Mouse (Mus musculus): ENCODE measurements at regions not wholly inside any gene's neighbourhood (a gene's known extent, or its start where the extent isn't known, plus 50 kb on each side); places are given as distances from the start of the nearest gene placed in this dataset.

DNA sequence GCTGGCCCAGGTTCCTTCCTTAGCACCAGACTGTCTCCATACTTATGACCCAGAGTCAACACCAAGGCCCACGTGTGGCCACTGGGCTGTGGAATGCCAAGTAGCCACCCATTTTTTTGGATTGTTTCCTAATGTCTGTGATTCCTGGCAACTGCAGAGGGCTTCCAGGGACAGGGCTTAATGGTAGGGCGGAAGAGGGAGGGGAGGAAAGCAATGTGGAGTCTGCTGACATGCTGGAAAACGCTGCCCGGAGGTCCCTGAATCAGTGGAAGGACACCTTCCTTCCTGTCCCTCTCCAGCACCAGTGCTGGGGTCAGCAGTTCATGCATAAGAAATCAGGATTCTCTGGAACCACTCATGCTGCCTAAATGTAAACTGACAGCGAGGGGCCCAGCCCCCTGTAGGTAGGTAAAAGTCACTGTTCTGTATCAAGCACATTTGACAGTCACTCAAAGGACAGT, 90.8 kb downstream of the Iyd start:
- no peak overlapping the region for H3K27ac ChIP-seq (replicated peaks; ENCODE audit: low read depth, low read length)
- no peaks in the 10 kb centered on the region for H3K4me1 ChIP-seq (ENCODE audit: control insufficient read depth, insufficient read depth, low read length)
- DNase-seq, result no peak
- WGBS, result 69% methylated on average over 5 of the region's 5 CpGs
- no peak overlapping the region for H3K9ac ChIP-seq (replicated peaks; ENCODE audit: low read length)
- no peaks in the 10 kb centered on the region for H3K9me3 ChIP-seq (ENCODE audit: control insufficient read depth, low read length)
- no peak for ATAC-seq (ENCODE audit: low FRiP score, low TSS enrichment)
- H3K36me3 ChIP-seq (ENCODE audit: control insufficient read depth, insufficient read depth, low read length), result no peaks in the 10 kb centered on the region
- H3K27me3 ChIP-seq (ENCODE audit: control insufficient read depth, insufficient read depth, low read length), result no peaks in the 10 kb centered on the region
- no peak overlapping the region for H3K4me3 ChIP-seq (replicated peaks; ENCODE audit: low read depth, low read length)
- no peak overlapping the region for H3K4me2 ChIP-seq (ENCODE audit: low read length)

DNA sequence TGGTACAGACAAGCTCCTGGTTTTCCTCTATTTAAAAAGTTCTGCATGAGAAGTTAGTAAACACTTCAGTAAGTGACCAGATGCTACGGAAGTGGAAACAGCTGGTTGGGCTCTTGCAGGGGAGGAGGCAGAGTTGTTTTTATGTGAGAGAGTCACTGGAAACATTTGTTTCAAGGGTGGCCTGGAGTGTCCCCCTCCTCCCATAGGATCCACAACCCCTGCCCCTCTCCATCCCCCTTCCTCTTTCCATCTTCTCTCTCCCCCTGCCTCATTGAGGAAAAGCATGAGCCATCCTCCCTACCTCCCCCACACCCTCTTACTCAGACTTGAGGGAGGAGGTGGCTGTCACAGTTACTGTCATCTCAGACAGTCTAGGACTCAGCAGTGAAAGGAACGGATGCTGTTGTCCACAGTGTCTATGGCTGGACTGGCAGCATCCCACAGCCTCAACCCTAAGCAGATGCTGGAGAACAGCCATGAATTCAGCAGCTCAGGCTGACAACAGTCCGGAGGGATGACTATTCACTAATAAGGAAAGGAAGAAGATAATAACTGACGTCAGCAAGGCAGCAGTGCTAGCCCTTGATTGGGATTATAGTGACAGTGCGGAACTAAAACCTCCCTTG, 93.9 kb downstream of the Iyd start:
- Histone ChIP-seq H3K27ac (replicated peaks; ENCODE audit: low read depth, low read length) (no peak overlapping the region), H3K4me1 (ENCODE audit: control insufficient read depth, insufficient read depth, low read length) (no peaks in the 10 kb centered on the region), H3K9me3 (ENCODE audit: control insufficient read depth, low read length) (no peaks in the 10 kb centered on the region), H3K27me3 (ENCODE audit: control insufficient read depth, insufficient read depth, low read length) (no peaks in the 10 kb centered on the region), H3K36me3 (ENCODE audit: control insufficient read depth, insufficient read depth, low read length) (no peaks in the 10 kb centered on the region), H3K9ac (replicated peaks; ENCODE audit: low read length) (no peak overlapping the region), H3K4me3 (replicated peaks; ENCODE audit: low read depth, low read length) (no peak overlapping the region), H3K4me2 (ENCODE audit: low read length) (no peak overlapping the region)
- peak; percentile 12 for DNase-seq
- no peak for ATAC-seq (ENCODE audit: low FRiP score, low TSS enrichment)
- 47% methylated on average over 5 of the region's 5 CpGs for WGBS

DNA sequence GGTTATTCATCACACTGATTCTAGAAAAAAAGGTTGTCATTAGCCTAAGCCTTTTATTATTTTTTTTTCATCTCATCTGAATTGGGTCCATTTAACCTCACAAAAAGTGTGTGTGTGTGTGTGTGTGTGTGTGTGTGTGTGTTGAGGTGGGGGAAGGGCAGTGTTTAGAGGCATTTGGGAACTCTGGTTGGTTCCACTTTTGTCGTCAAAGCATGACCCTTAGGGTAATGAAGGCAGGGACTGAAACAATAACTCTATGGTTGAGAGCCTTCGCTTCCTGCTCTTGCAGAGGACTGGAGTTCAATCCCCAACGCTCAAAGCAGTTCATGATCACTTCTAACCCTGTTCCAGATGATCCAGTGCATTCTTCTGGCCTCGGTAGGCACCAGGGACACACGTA, 96.1 kb upstream of the Plekhg1 start:
- 68% methylated on average over 5 of the region's 5 CpGs for WGBS

DNA sequence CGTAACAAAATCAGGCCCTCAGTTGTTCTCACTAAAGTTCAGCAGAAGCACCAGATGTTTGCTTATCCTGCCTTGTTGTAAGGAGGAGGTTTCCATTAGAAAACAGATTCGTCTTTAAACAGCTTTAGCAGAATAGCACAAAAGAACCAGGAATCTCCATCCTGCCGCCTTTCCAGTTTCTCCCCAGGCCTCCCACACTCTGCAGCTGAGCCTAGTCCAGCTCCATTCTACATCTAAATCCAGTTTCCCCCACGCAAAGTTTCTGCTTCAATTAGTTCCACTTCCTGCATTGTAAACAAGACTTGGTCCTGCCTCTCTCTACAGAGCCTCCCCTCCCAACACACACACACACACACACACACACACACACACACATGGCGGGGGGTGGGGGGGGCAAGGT, 95.1 kb upstream of the Plekhg1 start:
- WGBS, result 48% methylated on average over 5 of the region's 5 CpGs
- no peaks in the 10 kb centered on the region for H3K27me3 ChIP-seq (ENCODE audit: control insufficient read depth, insufficient read depth, low read length)
- no peaks in the 10 kb centered on the region for H3K36me3 ChIP-seq (ENCODE audit: control insufficient read depth, insufficient read depth, low read length)
- DNase-seq (no peak), ATAC-seq (ENCODE audit: low FRiP score, low TSS enrichment) (no peak)
- no peak overlapping the region for H3K27ac ChIP-seq (replicated peaks; ENCODE audit: low read depth, low read length)
- no peaks in the 10 kb centered on the region for H3K9me3 ChIP-seq (ENCODE audit: control insufficient read depth, low read length)
- no peak overlapping the region for H3K4me2 ChIP-seq (ENCODE audit: low read length)
- H3K4me3 ChIP-seq (replicated peaks; ENCODE audit: low read depth, low read length), result no peak overlapping the region
- no peaks in the 10 kb centered on the region for H3K4me1 ChIP-seq (ENCODE audit: control insufficient read depth, insufficient read depth, low read length)
- H3K9ac ChIP-seq (replicated peaks; ENCODE audit: low read length), result no peak overlapping the region

More for the DNA sequence above, 96.1 kb upstream of the Plekhg1 start:
- Histone ChIP-seq H3K36me3 (ENCODE audit: control insufficient read depth, insufficient read depth, low read length) (no peaks in the 10 kb centered on the region), H3K27me3 (ENCODE audit: control insufficient read depth, insufficient read depth, low read length) (no peaks in the 10 kb centered on the region), H3K4me3 (replicated peaks; ENCODE audit: low read depth, low read length) (no peak overlapping the region), H3K9ac (replicated peaks; ENCODE audit: low read length) (no peak overlapping the region), H3K4me1 (ENCODE audit: control insufficient read depth, insufficient read depth, low read length) (no peaks in the 10 kb centered on the region), H3K9me3 (ENCODE audit: control insufficient read depth, low read length) (no peaks in the 10 kb centered on the region), H3K4me2 (ENCODE audit: low read length) (no peak overlapping the region), H3K27ac (replicated peaks; ENCODE audit: low read depth, low read length) (no peak overlapping the region)
- DNase-seq (no peak), ATAC-seq (ENCODE audit: low FRiP score, low TSS enrichment) (no peak)

DNA sequence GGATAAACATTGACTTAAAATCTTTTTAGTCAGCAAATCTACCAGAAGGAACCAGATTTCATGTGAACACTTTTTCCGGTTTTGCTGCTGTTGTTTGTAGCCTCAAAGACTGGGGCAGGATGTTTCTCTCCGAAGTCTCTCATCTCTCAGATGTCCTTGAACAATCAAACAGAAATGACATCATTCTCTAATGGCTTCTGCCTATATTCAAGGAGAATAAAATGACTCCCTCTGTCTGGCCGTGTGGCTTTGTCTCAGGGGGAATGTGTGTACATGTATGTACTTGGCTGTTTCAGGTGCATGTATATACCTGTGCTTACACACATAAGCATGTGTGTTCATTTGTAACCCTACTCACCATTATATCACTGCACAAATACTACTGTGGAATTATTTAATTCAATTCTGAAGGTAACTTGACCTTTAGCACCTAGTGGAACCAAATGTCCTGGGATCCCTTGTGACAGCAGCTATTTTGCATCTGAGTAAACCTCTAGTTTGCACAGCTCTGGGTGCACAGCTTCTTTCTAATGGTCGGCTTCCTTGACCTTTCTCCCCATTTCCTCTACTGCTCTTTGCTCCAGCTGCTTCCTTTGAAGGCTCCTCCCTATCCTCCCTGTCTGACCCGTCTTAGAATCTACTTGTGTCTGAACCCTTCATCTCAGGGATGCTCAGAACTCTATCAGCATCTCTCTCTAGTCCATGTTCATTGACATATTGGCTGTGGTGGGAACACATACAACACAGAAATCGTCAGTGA, 93.8 kb upstream of the Plekhg1 start:
- Histone ChIP-seq H3K27me3 (ENCODE audit: control insufficient read depth, insufficient read depth, low read length) (no peaks in the 10 kb centered on the region), H3K36me3 (ENCODE audit: control insufficient read depth, insufficient read depth, low read length) (no peaks in the 10 kb centered on the region), H3K4me3 (replicated peaks; ENCODE audit: low read depth, low read length) (no peak overlapping the region), H3K4me2 (ENCODE audit: low read length) (no peak overlapping the region), H3K9me3 (ENCODE audit: control insufficient read depth, low read length) (no peaks in the 10 kb centered on the region), H3K4me1 (ENCODE audit: control insufficient read depth, insufficient read depth, low read length) (no peaks in the 10 kb centered on the region), H3K9ac (replicated peaks; ENCODE audit: low read length) (no peak overlapping the region), H3K27ac (replicated peaks; ENCODE audit: low read depth, low read length) (no peak overlapping the region)
- ATAC-seq (ENCODE audit: low FRiP score, low TSS enrichment) (no peak), DNase-seq (no peak)
- 77% methylated on average over 6 of the region's 6 CpGs for WGBS

DNA sequence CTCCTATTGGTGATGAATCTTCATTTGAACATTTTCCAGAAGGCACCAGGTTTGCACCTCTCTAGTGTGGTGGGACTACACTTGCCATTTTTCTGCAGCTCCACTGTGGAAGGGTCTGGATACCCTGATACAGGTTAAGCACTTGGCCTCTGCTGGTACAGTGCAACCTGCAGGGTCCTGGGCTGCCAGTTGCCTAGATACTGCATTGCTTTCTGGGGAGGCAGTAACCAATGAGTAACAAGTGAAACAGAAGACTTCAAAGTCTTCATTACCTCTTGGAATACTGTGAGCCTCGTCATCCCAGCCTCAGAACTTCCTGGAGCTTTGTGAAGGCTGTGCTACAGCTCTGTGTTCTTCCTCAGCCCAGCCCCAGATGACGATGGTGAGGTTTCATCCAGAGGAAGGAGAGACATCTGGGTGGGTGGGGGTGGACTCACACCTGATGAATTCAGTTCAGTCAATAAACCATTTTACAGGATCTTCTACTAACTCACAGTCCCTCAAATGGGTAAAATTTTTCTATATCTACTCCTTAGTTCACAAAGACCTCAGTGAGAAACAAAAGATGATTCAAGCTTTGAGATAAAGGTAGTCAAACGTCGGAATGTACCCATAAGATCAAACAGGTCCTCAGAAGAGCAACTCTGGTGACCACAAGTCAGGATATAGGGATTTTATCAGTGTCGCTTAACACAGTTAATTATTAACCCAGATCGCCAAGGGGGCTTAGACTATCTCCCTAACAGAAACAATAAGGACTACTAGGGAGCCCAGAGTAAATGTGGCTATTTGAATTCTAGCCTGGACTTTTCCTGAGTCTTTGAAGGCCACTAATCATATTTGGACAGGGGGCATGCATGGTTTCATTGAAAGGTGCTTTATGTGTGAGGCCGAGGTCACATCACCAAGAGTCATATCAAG, 92.1 kb upstream of the Plekhg1 start:
- Histone ChIP-seq H3K4me3 (replicated peaks; ENCODE audit: low read depth, low read length) (no peak overlapping the region), H3K9me3 (ENCODE audit: control insufficient read depth, low read length) (no peaks in the 10 kb centered on the region), H3K27ac (replicated peaks; ENCODE audit: low read depth, low read length) (no peak overlapping the region), H3K36me3 (ENCODE audit: control insufficient read depth, insufficient read depth, low read length) (no peaks in the 10 kb centered on the region), H3K9ac (replicated peaks; ENCODE audit: low read length) (no peak overlapping the region), H3K4me1 (ENCODE audit: control insufficient read depth, insufficient read depth, low read length) (no peaks in the 10 kb centered on the region), H3K4me2 (ENCODE audit: low read length) (no peak overlapping the region), H3K27me3 (ENCODE audit: control insufficient read depth, insufficient read depth, low read length) (no peaks in the 10 kb centered on the region)
- ATAC-seq (ENCODE audit: low FRiP score, low TSS enrichment) (no peak), DNase-seq (no peak)
- 86% methylated on average over 7 of the region's 7 CpGs for WGBS

DNA sequence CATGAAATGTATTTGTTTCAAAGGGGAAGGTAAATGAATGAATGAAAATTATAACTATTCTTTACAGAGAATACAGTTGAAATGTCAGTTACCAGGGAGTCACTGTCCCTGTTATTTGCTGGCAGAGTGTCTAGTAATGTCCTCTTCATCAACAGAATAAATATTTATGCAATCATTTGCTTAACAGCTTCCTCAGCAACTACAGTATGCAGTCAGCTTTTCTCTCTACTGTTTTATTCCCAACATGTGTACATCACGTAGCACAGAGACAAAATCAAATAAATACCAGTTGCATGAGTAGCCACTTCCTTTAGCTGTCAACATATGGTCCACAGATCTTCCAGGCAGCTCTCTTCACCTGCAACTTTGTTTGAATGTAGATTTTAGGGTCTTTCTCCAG, 90.2 kb upstream of the Plekhg1 start:
- H3K4me2 ChIP-seq (ENCODE audit: low read length), result no peak overlapping the region
- no peak overlapping the region for H3K27ac ChIP-seq (replicated peaks; ENCODE audit: low read depth, low read length)
- DNase-seq (no peak), ATAC-seq (ENCODE audit: low FRiP score, low TSS enrichment) (no peak)
- no peak overlapping the region for H3K4me3 ChIP-seq (replicated peaks; ENCODE audit: low read depth, low read length)
- H3K4me1 ChIP-seq (ENCODE audit: control insufficient read depth, insufficient read depth, low read length), result no peaks in the 10 kb centered on the region
- no peaks in the 10 kb centered on the region for H3K27me3 ChIP-seq (ENCODE audit: control insufficient read depth, insufficient read depth, low read length)
- H3K36me3 ChIP-seq (ENCODE audit: control insufficient read depth, insufficient read depth, low read length), result no peaks in the 10 kb centered on the region
- no peak overlapping the region for H3K9ac ChIP-seq (replicated peaks; ENCODE audit: low read length)
- 80% methylated on average over 1 of the region's 1 CpGs for WGBS
- H3K9me3 ChIP-seq (ENCODE audit: control insufficient read depth, low read length), result no peaks in the 10 kb centered on the region

DNA sequence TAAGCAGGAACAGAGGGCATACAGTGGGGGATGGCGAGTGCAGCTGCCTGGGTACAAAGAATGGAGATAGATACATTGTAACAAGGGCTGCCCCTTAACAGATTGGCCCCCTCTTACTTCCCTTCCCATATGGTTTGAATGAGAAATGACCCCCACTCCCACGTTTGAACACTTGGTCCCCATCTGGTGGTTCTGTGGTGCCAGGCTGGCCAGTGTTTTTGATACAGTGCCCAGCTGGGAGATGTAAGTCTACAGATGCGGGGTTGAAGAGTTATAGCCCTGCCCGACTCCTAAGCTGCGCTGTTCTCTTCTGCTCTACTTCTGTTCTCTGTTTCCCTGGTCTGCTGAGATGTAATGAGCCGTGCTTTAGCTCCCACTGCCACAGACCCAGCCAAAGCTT, 89.6 kb upstream of the Plekhg1 start:
- 78% methylated on average over 6 of the region's 6 CpGs for WGBS
- no peak for ATAC-seq (ENCODE audit: low FRiP score, low TSS enrichment)

More for the DNA sequence above, 89.6 kb upstream of the Plekhg1 start:
- H3K4me3 ChIP-seq (replicated peaks; ENCODE audit: low read depth, low read length), result no peak overlapping the region
- H3K27ac ChIP-seq (replicated peaks; ENCODE audit: low read depth, low read length), result no peak overlapping the region
- DNase-seq, result no peak
- H3K27me3 ChIP-seq (ENCODE audit: control insufficient read depth, insufficient read depth, low read length), result no peaks in the 10 kb centered on the region
- H3K4me2 ChIP-seq (ENCODE audit: low read length), result no peak overlapping the region
- no peaks in the 10 kb centered on the region for H3K4me1 ChIP-seq (ENCODE audit: control insufficient read depth, insufficient read depth, low read length)
- H3K9ac ChIP-seq (replicated peaks; ENCODE audit: low read length), result no peak overlapping the region
- H3K9me3 ChIP-seq (ENCODE audit: control insufficient read depth, low read length), result no peaks in the 10 kb centered on the region
- H3K36me3 ChIP-seq (ENCODE audit: control insufficient read depth, insufficient read depth, low read length), result no peaks in the 10 kb centered on the region

Data from midbrain, embryonic 14.5 days (tissue).